Mouse (Mus musculus) kidney, adult 2 months (tissue): ENCODE data around the gene Epn3. TPM values are rescaled to one million over a fixed set of nuclear protein-coding genes. Genes with fewer than 3 reads are reported as not detected.
A peak's percentile ranks its signal among the peaks of the same experiment; 100 is the strongest.

ENCODE experiments used
- DNase-seq: peaks from one replicate; pipeline ENCODE4 v3.0.0; 2021
- H3K27ac ChIP-seq: fragments of 200-500 bp; 2 replicates; pipeline ENCODE4 v1.5.1; 2012; ENCODE audit warnings: low read depth, low read length, control low read depth, inconsistent platforms; ENCODE audit not compliant: insufficient read depth
- H3K27me3 ChIP-seq: fragments of 200-500 bp; replicated peaks from 2 replicates; pipeline ENCODE4 v1.6.1; 2012; ENCODE audit warnings: mild to moderate bottlenecking, moderate library complexity, low read length, inconsistent platforms; ENCODE audit not compliant: control insufficient read depth, insufficient read depth
- H3K36me3 ChIP-seq: fragments of 200-500 bp; 2 replicates; pipeline ENCODE4 v1.6.1; 2012; ENCODE audit warnings: mild to moderate bottlenecking, moderate library complexity, low read length, inconsistent platforms; ENCODE audit not compliant: control insufficient read depth, insufficient read depth
- H3K4me1 ChIP-seq: fragments of 200-500 bp; 2 replicates; pipeline ENCODE4 v1.6.1; 2011; ENCODE audit warnings: low read length; ENCODE audit not compliant: control insufficient read depth, insufficient read depth
- H3K4me3 ChIP-seq: fragments of 200-500 bp; 2 replicates; pipeline ENCODE4 v1.5.1; 2011; ENCODE audit warnings: mild to moderate bottlenecking, low read depth, low read length, control low read depth; ENCODE audit not compliant: insufficient read depth
- CTCF ChIP-seq: fragments of 200-500 bp; conservative IDR thresholded peaks from 2 replicates; pipeline ENCODE4 v1.5.1; 2011; ENCODE audit warnings: low read depth, mild to moderate bottlenecking, control low read depth, low read length, moderate library complexity, mixed read lengths; ENCODE audit not compliant: insufficient read depth, insufficient read length
- POLR2A ChIP-seq: fragments of 200-500 bp; IDR thresholded peaks from one replicate; pipeline ENCODE4 v1.6.1; 2011; ENCODE audit warnings: low read depth, low read length, control low read depth
- WGBS: fragments of 180-500 bp; shearing (Covaris S2); methylation state at CpG from one replicate; pipeline ENCODE4 v1.1.7; 2018; 5-methylcytosine and 5-hydroxymethylcytosine counted together
- polyA plus RNA-seq: library from polyadenylated mRNA; depleted of rRNA; stranded (reverse); fragments of >200 nt; gene quantifications from 2 replicates; pipeline ENCODE4 v1.2.3, GENCODE M21; 2012

Epn3 gene
- polyA plus RNA-seq, 1 experiment: 36.4 TPM

DNA sequence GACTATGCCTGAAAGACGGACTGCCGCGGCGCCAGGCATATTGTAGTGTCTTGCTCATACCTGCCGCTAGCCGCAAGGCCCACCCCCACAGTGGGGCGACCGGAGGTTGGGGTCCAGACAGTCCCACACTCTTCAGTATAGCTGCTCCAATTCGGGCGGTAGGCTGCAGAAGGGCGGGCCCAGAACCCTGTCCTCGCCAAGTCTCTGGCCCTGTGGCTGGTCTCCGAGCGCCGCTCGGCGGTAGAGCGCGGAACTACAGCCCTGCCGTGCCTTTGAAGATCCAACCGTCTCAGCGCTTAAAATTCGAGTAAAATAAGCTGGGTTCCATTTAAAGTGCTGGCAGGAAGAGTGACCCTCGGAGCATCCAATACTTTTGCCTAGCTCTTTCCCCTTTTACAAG lies 13.8 kb downstream of the Epn3 start, which contains the start of gene Spata20:
Spata20 (minus strand) TSS at position 179 of the 400 bp plus-strand sequence.
- H3K4me1 ChIP-seq: no peaks in the 10 kb centered on the region
- 5% methylated on average over 24 of the region's 24 CpGs for WGBS
- TF ChIP-seq POLR2A: no peak
- peak; percentile 90 for TF ChIP-seq CTCF
- no peaks in the 10 kb centered on the region for H3K36me3 ChIP-seq
- peak; percentile 82 for DNase-seq
- H3K27me3 ChIP-seq: no peaks in the 10 kb centered on the region
- H3K4me3 ChIP-seq: no peak within 1 kb of the TSS
- no peak within 1 kb of the TSS for H3K27ac ChIP-seq

DNA sequence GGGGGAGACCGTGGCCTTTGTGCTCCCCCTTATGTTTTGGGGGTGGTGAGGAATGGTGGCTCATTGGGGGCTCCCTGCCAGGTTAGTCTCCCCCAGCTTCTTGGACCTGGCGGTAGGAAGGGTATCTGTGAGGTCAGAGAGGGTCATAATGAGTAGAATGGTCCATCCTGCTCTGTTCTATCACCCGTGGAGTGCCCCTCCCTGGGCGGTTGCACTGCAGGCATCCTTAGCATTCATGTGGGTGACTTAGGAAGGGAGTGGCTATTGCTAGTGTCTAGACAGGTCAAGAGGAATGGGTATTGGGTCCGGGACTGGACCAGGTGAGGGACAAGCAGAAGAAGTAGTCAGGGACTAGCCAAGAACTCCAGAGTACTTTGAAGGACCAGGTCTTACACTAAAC lies 14.6 kb downstream of the Epn3 start:
- TF ChIP-seq CTCF (no peak), POLR2A (no peak)
- no peak overlapping the region for H3K27ac ChIP-seq
- 62% methylated on average over 5 of the region's 5 CpGs for WGBS

GRCm38 (mm10) chr11:94484636-94485035 lies 15.1 kb downstream of the Epn3 start:
- 93% methylated on average over 9 of the region's 9 CpGs for WGBS
- DNase-seq: no peak
- Histone ChIP-seq H3K27me3 (no peaks in the 10 kb centered on the region), H3K4me3 (no peak overlapping the region), H3K4me1 (no peaks in the 10 kb centered on the region), H3K36me3 (no peaks in the 10 kb centered on the region), H3K27ac (no peak overlapping the region)
- no peak for TF ChIP-seq CTCF

More for the DNA sequence above, 14.6 kb downstream of the Epn3 start:
- no peak for DNase-seq
- Histone ChIP-seq H3K36me3 (no peaks in the 10 kb centered on the region), H3K27me3 (no peaks in the 10 kb centered on the region), H3K4me1 (no peaks in the 10 kb centered on the region), H3K4me3 (no peak overlapping the region)

GRCm38 (mm10) chr11:94483921-94484320 lies 15.9 kb downstream of the Epn3 start:
- Histone ChIP-seq H3K27ac (no peak overlapping the region), H3K4me3 (no peak overlapping the region), H3K36me3 (no peaks in the 10 kb centered on the region), H3K4me1 (no peaks in the 10 kb centered on the region), H3K27me3 (no peaks in the 10 kb centered on the region)
- TF ChIP-seq CTCF (no peak), POLR2A (no peak)
- no peak for DNase-seq
- 80% methylated on average over 14 of the region's 14 CpGs for WGBS

GRCm38 (mm10) chr11:94483436-94483835 lies 16.3 kb downstream of the Epn3 start:
- Histone ChIP-seq H3K36me3 (no peaks in the 10 kb centered on the region), H3K27ac (no peak overlapping the region), H3K27me3 (no peaks in the 10 kb centered on the region), H3K4me3 (no peak overlapping the region), H3K4me1 (no peaks in the 10 kb centered on the region)
- TF ChIP-seq POLR2A: no peak
- TF ChIP-seq CTCF: no peak; the same call in 1 of the 2 replicates
- peak; percentile 17 for DNase-seq
- WGBS: 70% methylated on average over 11 of the region's 11 CpGs

GRCm38 (mm10) chr11:94482738-94483137 lies 17.0 kb downstream of the Epn3 start:
- no peaks in the 10 kb centered on the region for H3K4me1 ChIP-seq
- TF ChIP-seq POLR2A: no peak
- TF ChIP-seq CTCF: no peak
- DNase-seq: no peak
- H3K4me3 ChIP-seq: no peak overlapping the region
- H3K36me3 ChIP-seq: no peaks in the 10 kb centered on the region
- 91% methylated on average over 11 of the region's 11 CpGs for WGBS
- H3K27me3 ChIP-seq: no peaks in the 10 kb centered on the region
- H3K27ac ChIP-seq: no peak overlapping the region

DNA sequence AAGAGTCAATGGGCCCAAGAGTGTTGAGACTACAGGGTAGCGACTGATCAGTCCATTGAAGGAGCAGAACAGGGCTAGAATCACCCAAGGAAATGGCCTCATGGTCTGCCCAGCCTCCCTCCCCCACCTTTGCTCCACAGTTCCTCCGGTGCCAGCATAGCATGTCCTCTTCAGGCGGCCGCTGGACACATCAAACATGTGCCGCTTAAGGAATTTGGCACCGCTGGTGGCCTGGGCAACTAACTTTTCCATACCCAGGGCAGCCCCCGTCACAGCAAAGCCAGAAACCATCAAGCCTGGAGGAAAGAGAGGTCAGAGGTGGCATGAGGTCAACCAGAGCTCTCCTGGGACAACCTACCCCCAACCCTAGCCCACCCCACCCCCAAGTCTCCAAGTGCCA lies 17.8 kb downstream of the Epn3 start:
- no peak overlapping the region for H3K27ac ChIP-seq
- H3K36me3 ChIP-seq: no peaks in the 10 kb centered on the region

GRCm38 (mm10) chr11:94480382-94480781 lies 19.4 kb downstream of the Epn3 start:
- Histone ChIP-seq H3K27ac (no peak overlapping the region), H3K4me3 (no peak overlapping the region), H3K27me3 (no peaks in the 10 kb centered on the region; the same call in 1 of the 2 replicates), H3K36me3 (no peaks in the 10 kb centered on the region), H3K4me1 (no peaks in the 10 kb centered on the region)
- DNase-seq: no peak
- TF ChIP-seq POLR2A (no peak), CTCF (no peak)
- 95% methylated on average over 9 of the region's 9 CpGs for WGBS

More for the DNA sequence above, 17.8 kb downstream of the Epn3 start:
- TF ChIP-seq CTCF (no peak), POLR2A (no peak)
- no peaks in the 10 kb centered on the region for H3K27me3 ChIP-seq
- WGBS: 87% methylated on average over 7 of the region's 7 CpGs
- H3K4me3 ChIP-seq: no peak overlapping the region
- no peaks in the 10 kb centered on the region for H3K4me1 ChIP-seq
- DNase-seq: no peak
